Mouse (Mus musculus): ENCODE measurements around the gene Rpia. TPM values are rescaled to one million over a fixed set of nuclear protein-coding genes. Genes with fewer than 3 reads are reported as not detected.
A peak's percentile ranks its signal among the peaks of the same experiment; 100 is the strongest.

Gene Rpia
- polyA plus RNA-seq, 1 experiment, result not detected

DNA sequence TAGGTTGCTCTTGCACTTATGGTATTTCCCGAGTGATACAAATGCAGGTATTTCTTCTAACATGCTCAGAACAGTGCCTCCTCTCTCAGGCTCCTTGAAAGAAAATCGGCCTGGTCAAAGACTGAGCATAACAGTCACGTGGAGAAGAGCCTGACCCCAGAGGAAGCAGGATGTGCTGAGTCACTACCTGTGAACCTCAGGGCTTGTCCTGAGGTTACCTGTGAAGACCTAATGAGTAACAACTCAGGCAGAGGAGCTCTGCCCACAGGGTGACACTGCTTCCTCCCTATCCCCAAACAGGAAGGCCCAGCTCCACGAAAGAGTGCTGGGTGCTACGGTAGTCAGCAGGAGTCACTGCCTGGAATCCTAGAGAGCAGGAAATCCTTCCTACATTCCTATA lies 18.3 kb downstream of the Rpia start:
- TF ChIP-seq CTCF (IDR thresholded peaks at IDR 0.05; ENCODE audit: insufficient read depth, low read depth, low read length) (no peak), POLR2A (IDR thresholded peaks at IDR 0.05; ENCODE audit: insufficient read depth, low read depth, low read length) (no peak)
- 77% methylated on average over 5 of the region's 5 CpGs for WGBS
- H3K4me3 ChIP-seq (ENCODE audit: insufficient read depth, low read depth, low read length), result no peak overlapping the region
- H3K27ac ChIP-seq (ENCODE audit: insufficient read depth, low read depth, low read length), result no peak overlapping the region
- no peaks in the 10 kb centered on the region for H3K4me1 ChIP-seq (ENCODE audit: control insufficient read depth, insufficient read depth, low read length)

GRCm38 (mm10) chr6:70768769-70769168 lies 23.3 kb downstream of the Rpia start:
- peak; percentile 82 for TF ChIP-seq CTCF (IDR thresholded peaks at IDR 0.05; ENCODE audit: insufficient read depth, low read depth, low read length)
- no peak for TF ChIP-seq POLR2A (IDR thresholded peaks at IDR 0.05; ENCODE audit: insufficient read depth, low read depth, low read length)
- 29% methylated on average over 6 of the region's 6 CpGs for WGBS
- Histone ChIP-seq H3K27ac (ENCODE audit: insufficient read depth, low read depth, low read length) (no peak overlapping the region), H3K4me3 (ENCODE audit: insufficient read depth, low read depth, low read length) (no peak overlapping the region), H3K4me1 (ENCODE audit: control insufficient read depth, insufficient read depth, low read length) (no peaks in the 10 kb centered on the region)

DNA sequence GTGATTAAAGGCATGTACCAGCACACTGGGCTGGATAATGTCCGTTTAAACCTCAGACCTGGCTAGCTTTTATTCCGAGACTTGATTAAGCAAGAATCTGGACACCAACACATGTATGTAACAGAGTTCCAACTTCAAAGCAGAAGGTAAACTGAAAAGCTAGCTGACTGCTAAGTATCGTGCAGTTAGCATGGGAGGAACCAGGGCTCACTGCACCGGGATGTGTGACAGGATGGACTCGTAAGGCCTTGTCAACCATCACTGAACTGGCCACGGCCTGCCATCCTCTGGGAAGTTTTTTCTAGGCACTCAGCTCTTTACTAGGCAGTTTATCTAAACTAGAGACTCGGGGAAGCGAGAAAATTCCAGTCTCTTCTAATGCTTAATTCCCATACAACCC lies 27.0 kb downstream of the Rpia start:
- WGBS, result 94% methylated on average over 8 of the region's 8 CpGs
- no peak overlapping the region for H3K4me3 ChIP-seq (ENCODE audit: insufficient read depth, low read depth, low read length)
- H3K4me1 ChIP-seq (ENCODE audit: control insufficient read depth, insufficient read depth, low read length), result no peaks in the 10 kb centered on the region
- TF ChIP-seq POLR2A (IDR thresholded peaks at IDR 0.05; ENCODE audit: insufficient read depth, low read depth, low read length), result no peak
- no peak for TF ChIP-seq CTCF (IDR thresholded peaks at IDR 0.05; ENCODE audit: insufficient read depth, low read depth, low read length)
- no peak overlapping the region for H3K27ac ChIP-seq (ENCODE audit: insufficient read depth, low read depth, low read length)

GRCm38 (mm10) chr6:70764551-70764950 lies 27.5 kb downstream of the Rpia start:
- Histone ChIP-seq H3K27ac (ENCODE audit: insufficient read depth, low read depth, low read length) (no peak overlapping the region), H3K4me1 (ENCODE audit: control insufficient read depth, insufficient read depth, low read length) (no peaks in the 10 kb centered on the region), H3K4me3 (ENCODE audit: insufficient read depth, low read depth, low read length) (no peak overlapping the region)
- 89% methylated on average over 5 of the region's 5 CpGs for WGBS
- TF ChIP-seq POLR2A (IDR thresholded peaks at IDR 0.05; ENCODE audit: insufficient read depth, low read depth, low read length) (no peak), CTCF (IDR thresholded peaks at IDR 0.05; ENCODE audit: insufficient read depth, low read depth, low read length) (no peak)

- no peak overlapping the region for H3K4me3 ChIP-seq (ENCODE audit: insufficient read depth, low read depth, low read length)
- WGBS, result 96% methylated on average over 4 of the region's 4 CpGs
- H3K4me1 ChIP-seq (ENCODE audit: control insufficient read depth, insufficient read depth, low read length), result no peaks in the 10 kb centered on the region
- TF ChIP-seq POLR2A (IDR thresholded peaks at IDR 0.05; ENCODE audit: insufficient read depth, low read depth, low read length) (no peak), CTCF (IDR thresholded peaks at IDR 0.05; ENCODE audit: insufficient read depth, low read depth, low read length) (no peak)
- H3K27ac ChIP-seq (ENCODE audit: insufficient read depth, low read depth, low read length), result no peak overlapping the region
Measured at GRCm38 (mm10) chr6:70763881-70764280, 28.2 kb downstream of the Rpia start.

GRCm38 (mm10) chr6:70762659-70763058 lies 29.4 kb downstream of the Rpia start:
- H3K4me1 ChIP-seq (ENCODE audit: control insufficient read depth, insufficient read depth, low read length), result no peaks in the 10 kb centered on the region
- H3K4me3 ChIP-seq (ENCODE audit: insufficient read depth, low read depth, low read length), result no peak overlapping the region
- WGBS, result 81% methylated on average over 6 of the region's 6 CpGs
- no peak for TF ChIP-seq CTCF (IDR thresholded peaks at IDR 0.05; ENCODE audit: insufficient read depth, low read depth, low read length)
- TF ChIP-seq POLR2A (IDR thresholded peaks at IDR 0.05; ENCODE audit: insufficient read depth, low read depth, low read length), result no peak
- no peak overlapping the region for H3K27ac ChIP-seq (ENCODE audit: insufficient read depth, low read depth, low read length)

DNA sequence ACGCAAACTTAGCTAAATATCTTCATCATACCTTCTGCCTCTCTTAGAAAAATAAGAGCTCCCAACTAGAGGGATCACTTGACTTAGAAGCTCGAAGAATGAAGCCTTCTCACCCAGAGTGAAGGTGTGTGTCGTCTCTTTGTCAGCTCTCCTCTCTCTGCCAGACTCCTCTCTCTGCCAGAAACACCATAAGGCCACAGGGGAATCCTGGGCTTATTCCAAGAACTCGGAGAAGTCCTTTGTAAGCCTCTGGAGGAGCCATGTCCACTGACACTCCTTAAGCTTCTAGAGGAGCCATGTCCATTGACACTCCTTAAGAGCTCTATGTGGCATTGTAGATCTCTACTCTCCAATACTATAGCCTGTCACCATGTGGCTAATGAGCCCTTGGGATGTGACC lies 31.1 kb downstream of the Rpia start:
- WGBS, result 70% methylated on average over 4 of the region's 4 CpGs
- no peaks in the 10 kb centered on the region for H3K4me1 ChIP-seq (ENCODE audit: control insufficient read depth, insufficient read depth, low read length)
- TF ChIP-seq POLR2A (IDR thresholded peaks at IDR 0.05; ENCODE audit: insufficient read depth, low read depth, low read length) (no peak), CTCF (IDR thresholded peaks at IDR 0.05; ENCODE audit: insufficient read depth, low read depth, low read length) (no peak)

GRCm38 (mm10) chr6:70754833-70755232 lies 37.2 kb downstream of the Rpia start:
- no peak overlapping the region for H3K4me3 ChIP-seq (ENCODE audit: insufficient read depth, low read depth, low read length)
- no peak overlapping the region for H3K27ac ChIP-seq (ENCODE audit: insufficient read depth, low read depth, low read length)
- H3K4me1 ChIP-seq (ENCODE audit: control insufficient read depth, insufficient read depth, low read length), result no peaks in the 10 kb centered on the region
- TF ChIP-seq POLR2A (IDR thresholded peaks at IDR 0.05; ENCODE audit: insufficient read depth, low read depth, low read length) (no peak), CTCF (IDR thresholded peaks at IDR 0.05; ENCODE audit: insufficient read depth, low read depth, low read length) (no peak)
- 94% methylated on average over 10 of the region's 10 CpGs for WGBS

More for the DNA sequence above, 31.1 kb downstream of the Rpia start:
- Histone ChIP-seq H3K27ac (ENCODE audit: insufficient read depth, low read depth, low read length) (no peak overlapping the region), H3K4me3 (ENCODE audit: insufficient read depth, low read depth, low read length) (no peak overlapping the region)

DNA sequence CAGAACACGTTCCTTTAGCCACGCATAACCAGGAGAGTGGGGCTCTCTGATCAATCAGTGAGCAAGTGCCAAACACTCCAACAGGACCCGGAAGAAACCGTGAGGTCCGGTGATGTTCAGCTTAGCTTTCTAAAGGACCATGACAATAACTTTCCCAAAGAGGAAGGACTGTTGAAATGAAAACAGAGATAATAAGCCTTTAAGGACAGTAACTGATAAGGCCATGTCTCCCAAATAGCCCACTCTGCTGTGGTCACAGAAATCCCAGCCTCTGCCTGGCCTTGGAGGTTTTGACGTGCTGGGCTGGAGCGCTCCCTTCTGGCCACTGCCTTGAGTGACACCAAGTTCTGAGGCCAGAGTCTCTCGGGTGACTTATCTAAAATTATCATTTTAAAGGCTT lies 39.7 kb downstream of the Rpia start:
- Histone ChIP-seq H3K27ac (ENCODE audit: insufficient read depth, low read depth, low read length) (no peak overlapping the region), H3K4me1 (ENCODE audit: control insufficient read depth, insufficient read depth, low read length) (no peaks in the 10 kb centered on the region; the same call in 1 of the 2 replicates), H3K4me3 (ENCODE audit: insufficient read depth, low read depth, low read length) (no peak overlapping the region)
- 73% methylated on average over 8 of the region's 8 CpGs for WGBS
- no peak for TF ChIP-seq CTCF (IDR thresholded peaks at IDR 0.05; ENCODE audit: insufficient read depth, low read depth, low read length)
- no peak for TF ChIP-seq POLR2A (IDR thresholded peaks at IDR 0.05; ENCODE audit: insufficient read depth, low read depth, low read length)

DNA sequence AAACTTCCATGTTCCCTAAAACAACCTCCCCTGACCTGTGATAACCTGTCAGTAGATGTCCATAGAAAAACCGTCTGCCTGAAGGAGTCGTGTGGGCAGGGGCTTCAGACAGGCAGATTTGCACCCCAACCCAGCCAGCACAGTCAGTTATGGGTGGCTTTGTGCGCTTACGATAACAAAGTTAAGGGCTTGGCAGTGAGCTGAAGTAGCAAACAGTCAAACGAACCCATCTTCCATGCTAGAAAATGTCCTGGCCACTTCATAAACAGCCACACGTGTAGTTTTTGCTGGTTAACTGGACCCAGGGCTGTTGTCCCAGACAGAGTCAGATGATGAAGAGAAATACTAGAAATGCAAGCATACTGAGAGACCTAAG lies 40.1 kb downstream of the Rpia start:
- H3K27ac ChIP-seq (ENCODE audit: insufficient read depth, low read depth, low read length), result no peak overlapping the region
- 87% methylated on average over 6 of the region's 6 CpGs for WGBS
- TF ChIP-seq CTCF (IDR thresholded peaks at IDR 0.05; ENCODE audit: insufficient read depth, low read depth, low read length) (no peak), POLR2A (IDR thresholded peaks at IDR 0.05; ENCODE audit: insufficient read depth, low read depth, low read length) (no peak)
- H3K4me3 ChIP-seq (ENCODE audit: insufficient read depth, low read depth, low read length), result no peak overlapping the region
- H3K4me1 ChIP-seq (ENCODE audit: control insufficient read depth, insufficient read depth, low read length), result no peaks in the 10 kb centered on the region; the same call in 1 of the 2 replicates

All from olfactory bulb, adult 2 months (tissue).